Comparison of ENCODE assay signal across 8 mouse cellular contexts in the genomic region with DNA sequence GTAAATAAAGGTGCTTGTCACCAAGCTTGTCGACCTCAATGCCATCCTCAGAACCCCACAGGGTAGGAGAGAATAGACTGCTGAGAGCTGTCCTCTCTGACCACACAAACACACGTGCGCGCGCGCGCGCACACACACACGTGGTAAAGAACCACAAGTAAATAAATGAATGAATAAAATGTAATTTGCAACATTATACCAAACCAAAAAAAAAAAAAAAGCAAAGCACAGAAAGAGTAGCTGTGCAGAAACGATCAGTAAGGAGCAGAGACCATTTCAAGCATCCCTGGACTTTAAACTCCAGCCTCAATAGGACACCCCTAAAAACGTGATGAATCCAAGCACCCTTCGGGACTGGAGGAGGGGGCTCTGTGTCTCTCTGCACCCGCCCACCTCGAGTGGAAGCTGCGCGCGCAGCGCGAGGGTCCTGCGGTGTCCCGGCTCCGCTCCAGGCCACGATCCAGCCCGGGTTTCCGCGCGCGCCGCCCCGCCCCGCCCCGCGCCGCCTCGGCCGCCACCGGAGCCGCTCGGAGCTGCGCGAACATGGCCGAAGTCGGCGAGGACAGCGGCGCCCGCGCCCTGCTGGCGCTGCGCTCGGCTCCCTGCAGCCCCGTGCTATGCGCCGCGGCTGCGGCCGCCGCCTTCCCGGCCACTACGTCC. TPM values are rescaled to one million over a fixed set of nuclear protein-coding genes. Genes with fewer than 3 reads are reported as not detected.
DNase-seq lines count a peak whose midpoint lies in the region; ATAC-seq lines count a peak whose summit lies in the region.

A gene (plus strand): TSS at position 517 of the 660 bp plus-strand sequence.

- peak; percentile 82 for DNase-seq in adrenal gland, adult 8-10 months
- peak; percentile 86 for DNase-seq in embryo, embryonic 11.5 days (ENCODE audit: low read depth, low spot score)
- DNase-seq in gastrocnemius, postnatal 4 days (ENCODE audit: low spot score in 2 of 2): peak; percentile 96
- DNase-seq in left cerebral cortex, postnatal 14 days (ENCODE audit: low spot score in 2 of 2): peak; percentile 94 to 98
- peak; percentile 97 for DNase-seq in right cerebral cortex, postnatal 14 days
- DNase-seq in urinary bladder, postnatal 36 days (ENCODE audit: low spot score in 2 of 2): peak; percentile 90 to 91

- H3K9ac ChIP-seq in intestine, embryonic 15.5 days: peak within 1 kb of the TSS; percentile 98

- intact Hi-C loops in left cerebral cortex, postnatal 14 days (cut with DNase I): loop anchor here (1.0 kb wide), 1 partner anchor 34 kb away; no protein-coding TSS in a partner anchor

- ATAC-seq in intestine, embryonic 15.5 days: peak; percentile 91
- ATAC-seq in megakaryocyte-erythroid progenitor cell, adult 5-6 weeks (replicated peaks; ENCODE audit: low FRiP score, low TSS enrichment, poor library complexity, severe bottlenecking): peak; percentile 55

- H3K27me3 ChIP-seq in intestine, embryonic 15.5 days (replicated peaks): no peaks in the 10 kb centered on the region

- H3K27ac ChIP-seq in intestine, embryonic 15.5 days: peak within 1 kb of the TSS; percentile 77

- peak within 1 kb of the TSS; percentile 99 for H3K4me3 ChIP-seq in intestine, embryonic 15.5 days (replicated peaks)

- WGBS in intestine, embryonic 15.5 days: under 1% methylated on average over 47 of the region's 60 CpGs

- no peaks in the 10 kb centered on the region for H3K9me3 ChIP-seq in intestine, embryonic 15.5 days

- peak within 1 kb of the TSS; percentile 85 for H3K4me2 ChIP-seq in intestine, embryonic 15.5 days (replicated peaks)

- no peaks in the 10 kb centered on the region for H3K36me3 ChIP-seq in intestine, embryonic 15.5 days

- H3K4me1 ChIP-seq in intestine, embryonic 15.5 days (replicated peaks): peaks cover 30% of the 10 kb centered on the region

RNA-seq across cellular contexts. Expression of the gene that starts here (rescaled TPM):
- 10 to 100 TPM; 24.8 to 30.9 (median 28.3) TPM for total RNA-seq in adrenal gland, adult 8-10 months (2022)
- 10 to 100 TPM; 26.6 to 27.9 TPM for total RNA-seq in gastrocnemius, postnatal 4 days (2021)
- polyA plus RNA-seq in intestine, embryonic 15.5 days (2015; fragmentation: Nextera tagmentation; extraction: Ambion mirVana): 4.3 and 5.3 TPM in 2 replicates
- 10 to 100 TPM; 40.6 to 43.4 TPM for total RNA-seq in left cerebral cortex, postnatal 14 days (2021)
- 12.3 and 17.0 TPM in 2 replicates for total RNA-seq in megakaryocyte-erythroid progenitor cell, adult 5-6 weeks (2014; fragmentation: Nextera tagmentation)
- total RNA-seq in megakaryocyte-erythroid progenitor cell, adult 5-6 weeks (2017): 6.4 and 6.8 TPM in 2 replicates

Comparison
In these comparisons a context has a peak if more than half of its experiments do, and no peak if none do; other contexts are left out.
1. Peak in every context shown above with its lines: DNase-seq, ATAC-seq, H3K4me3 ChIP-seq and H3K27ac ChIP-seq.